Mouse (Mus musculus) mesoderm, embryonic 11.5 days (tissue): ENCODE results near the gene Aqp3.

ENCODE experiments used
- DNase-seq: peaks from one replicate; pipeline ENCODE4 v3.0.0-alpha.2; 2012; ENCODE audit warnings: low read depth, low spot score

Aqp3 gene

DNA sequence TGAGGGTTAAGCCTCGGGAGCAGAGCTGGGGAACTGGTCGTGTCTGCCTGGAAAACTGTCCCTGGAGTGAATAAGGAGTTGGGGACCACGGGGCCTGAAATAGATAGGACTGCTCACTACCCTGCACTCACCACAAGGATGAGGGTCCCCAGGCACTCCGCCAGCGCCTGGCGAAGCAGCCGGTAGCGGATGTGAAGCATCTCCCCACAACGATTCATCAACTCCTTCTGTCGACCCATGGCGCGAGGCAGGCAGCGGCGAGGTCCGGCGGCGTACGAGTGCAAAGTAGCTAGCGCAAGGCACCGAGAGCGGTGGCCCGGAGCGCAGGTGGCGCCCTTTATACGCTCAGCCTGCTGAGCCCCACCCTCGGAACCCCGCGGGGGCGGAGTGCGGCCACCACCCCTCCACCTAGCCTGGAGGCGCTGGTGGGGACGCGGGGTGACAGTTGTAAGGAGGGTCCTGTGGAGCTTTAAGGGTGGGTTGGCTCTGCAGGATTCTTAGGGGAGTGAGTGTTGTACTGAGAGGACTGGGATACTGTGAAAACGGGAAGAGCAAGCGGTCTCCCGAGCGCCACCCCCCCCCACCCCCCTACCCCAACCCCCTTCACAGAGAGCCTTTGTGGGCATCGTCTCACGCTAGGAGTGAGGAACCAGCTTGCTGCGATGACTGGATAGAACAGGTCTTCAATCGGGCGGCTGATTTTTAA, at the start of gene Aqp3:
Gene Aqp3 (minus strand): TSS at position 313 of the 706 bp plus-strand sequence.
- DNase-seq = peak; percentile 49

DNA sequence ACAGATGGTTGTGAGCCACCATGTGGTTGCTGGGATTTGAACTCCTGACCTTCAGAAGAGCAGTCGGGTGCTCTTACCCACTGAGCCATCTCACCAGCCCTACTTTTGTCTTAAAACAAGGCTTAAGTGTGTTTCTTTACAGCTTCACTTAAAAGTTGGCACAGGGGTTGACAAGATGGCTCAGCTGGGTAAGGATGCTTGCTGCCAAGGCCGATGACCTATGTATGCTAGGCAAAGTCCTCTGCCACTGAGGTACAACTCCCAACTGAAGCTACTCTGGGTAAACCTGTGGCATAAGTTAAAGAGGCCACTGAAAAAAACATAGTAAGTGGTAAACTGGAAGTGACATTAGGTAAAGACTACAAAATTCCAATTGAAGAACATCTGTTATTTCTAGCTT, 44.6 kb upstream of the Aqp3 start:
- no peak for DNase-seq

DNA sequence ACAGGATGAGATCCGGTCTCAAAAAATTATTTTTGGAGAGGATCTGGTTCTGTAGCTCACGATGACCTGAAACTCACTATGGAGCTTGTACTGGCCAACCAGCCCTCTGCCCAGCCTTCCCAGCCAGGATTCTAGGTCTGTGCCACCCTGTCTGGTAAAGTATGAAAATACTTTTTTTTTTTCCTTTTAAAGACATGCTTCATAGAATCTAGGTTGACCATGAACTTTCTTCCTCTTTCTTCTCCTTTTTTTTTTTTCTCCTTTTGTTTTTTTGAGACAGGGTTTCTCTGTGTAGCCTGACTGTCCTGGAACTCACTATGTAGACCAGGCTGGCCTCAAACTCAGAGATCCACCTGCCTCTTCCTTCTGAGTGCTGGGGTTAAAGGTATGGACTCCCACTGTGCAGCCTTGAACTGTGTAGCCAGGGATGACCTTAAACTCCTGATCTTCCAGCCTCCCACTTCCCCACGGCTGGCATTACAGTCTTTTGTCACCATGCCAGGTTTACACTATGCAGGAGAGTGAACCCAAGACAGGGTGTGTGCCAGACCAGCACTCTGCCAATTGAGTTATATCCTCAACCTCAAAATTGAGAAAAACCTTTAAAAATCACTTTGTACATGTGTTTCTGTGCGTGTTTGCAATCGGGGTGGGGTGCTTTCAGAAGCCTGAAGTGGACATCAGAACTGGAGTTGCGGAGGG, 42.3 kb upstream of the Aqp3 start:
- DNase-seq = no peak

DNA sequence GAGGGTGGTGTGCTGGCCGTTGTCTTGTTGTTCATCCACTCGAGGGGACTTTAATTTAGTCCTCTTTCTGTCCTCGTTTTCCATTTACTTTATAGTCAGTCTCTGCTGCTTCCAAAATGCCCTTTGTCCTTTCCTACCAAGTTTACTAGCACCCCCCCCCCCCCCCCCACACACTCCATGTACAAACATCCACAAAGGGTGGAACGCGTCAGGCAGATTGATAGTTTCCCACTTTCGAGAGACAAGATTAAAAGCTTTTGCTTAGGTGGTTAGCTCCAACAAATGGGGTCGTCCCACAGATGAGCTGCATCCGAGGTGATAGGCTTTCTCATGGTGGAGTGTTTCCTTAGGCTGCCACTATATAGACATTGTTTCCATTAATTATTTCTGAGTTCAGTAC, 38.8 kb upstream of the Aqp3 start:
- DNase-seq = peak; percentile 18

DNA sequence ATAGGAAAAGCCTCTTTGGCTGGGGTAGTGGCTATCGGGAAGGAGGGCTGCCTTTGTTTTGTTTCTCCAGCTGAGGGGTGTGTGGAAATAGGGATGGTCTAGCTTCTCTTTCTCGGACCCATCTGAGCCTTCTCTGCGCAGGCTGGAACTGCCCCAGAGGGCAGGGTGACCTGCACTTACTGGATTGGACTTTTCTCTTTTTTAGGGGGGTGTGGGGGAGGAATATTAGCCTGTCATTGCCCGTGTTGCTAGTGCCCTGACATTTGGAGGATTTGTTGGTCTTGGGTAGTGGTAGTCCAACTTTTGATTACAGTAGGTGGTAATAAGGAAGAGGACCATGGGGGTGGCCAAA, 38.4 kb upstream of the Aqp3 start:
- no peak for DNase-seq

DNA sequence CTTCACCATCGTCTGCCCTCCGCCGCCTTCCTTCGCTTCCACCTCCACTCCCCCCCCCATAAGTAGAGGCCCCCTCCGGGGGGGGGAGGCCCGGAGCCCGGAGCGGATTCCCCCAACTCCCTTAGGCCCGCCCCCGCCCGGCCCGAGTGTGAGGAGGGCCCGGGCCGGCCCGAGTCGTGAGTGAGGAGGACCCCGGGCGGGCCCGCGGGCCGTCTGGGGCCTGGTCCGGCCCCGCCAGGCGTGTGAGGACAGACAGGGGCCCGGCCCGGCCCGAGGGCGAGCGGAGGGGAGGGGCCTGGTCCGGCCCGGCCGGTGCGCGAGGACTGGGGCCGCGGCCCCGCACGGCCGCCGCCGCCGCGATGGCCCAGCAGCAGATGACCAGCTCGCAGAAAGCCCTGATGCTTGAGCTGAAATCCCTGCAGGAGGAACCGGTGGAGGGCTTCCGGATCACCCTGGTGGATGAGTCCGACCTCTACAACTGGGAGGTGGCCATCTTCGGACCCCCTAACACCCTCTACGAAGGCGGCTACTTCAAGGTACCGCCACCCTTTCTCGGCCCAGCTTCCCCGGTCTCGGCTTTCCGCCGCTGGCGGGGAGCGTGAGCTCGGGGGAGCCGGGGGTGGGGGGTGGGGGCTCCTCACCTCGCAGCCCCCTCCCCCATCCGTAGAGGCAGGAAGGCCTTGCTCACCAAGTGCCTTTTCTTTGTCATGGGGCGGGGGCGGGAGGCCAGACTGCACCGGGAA, 37.9 kb upstream of the Aqp3 start, which contains the start of gene Ube2r2:
Gene Ube2r2 (plus strand): TSS at position 33 of the 743 bp plus-strand sequence.
- peak; percentile 82 for DNase-seq

DNA sequence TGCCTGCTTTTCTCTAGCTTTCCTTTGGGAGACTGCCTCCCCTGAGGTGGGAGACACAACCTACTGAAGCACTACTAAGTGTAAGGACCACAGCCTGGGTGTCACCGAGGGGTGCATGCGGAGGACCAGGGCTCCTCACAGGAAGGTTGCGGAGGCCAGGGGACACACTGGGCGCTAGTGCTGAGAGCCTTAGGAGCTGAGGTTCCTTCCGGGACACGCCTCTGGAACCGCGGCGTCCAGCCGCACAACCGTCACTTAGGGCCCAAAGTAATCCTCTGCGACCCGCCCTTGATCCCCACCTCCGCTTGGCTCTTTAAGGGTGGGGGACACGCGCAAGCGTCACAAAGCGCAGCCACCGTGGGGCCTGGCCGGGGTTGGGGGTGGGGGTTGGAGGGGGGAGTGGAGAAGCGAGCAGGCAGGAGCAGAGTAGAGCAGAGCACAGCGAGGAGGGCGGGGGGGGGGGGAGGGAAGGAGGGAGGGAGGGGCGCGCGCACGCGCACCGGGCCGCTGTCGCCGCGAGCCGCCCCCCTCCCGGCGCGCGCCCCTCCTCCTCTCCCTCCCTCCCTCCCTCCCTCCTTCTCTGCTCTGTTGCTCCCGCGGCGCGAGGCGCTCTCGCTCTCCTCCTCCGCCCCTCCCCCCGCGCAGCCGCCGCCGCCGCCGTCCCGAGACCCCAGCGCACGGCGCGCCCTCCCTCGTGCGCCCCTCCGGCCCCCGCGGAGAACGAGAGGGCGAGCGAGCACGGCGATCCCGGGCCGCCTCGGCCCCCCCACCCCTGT, 37.1 kb upstream of the Aqp3 start:
- peak; percentile 88 for DNase-seq

DNA sequence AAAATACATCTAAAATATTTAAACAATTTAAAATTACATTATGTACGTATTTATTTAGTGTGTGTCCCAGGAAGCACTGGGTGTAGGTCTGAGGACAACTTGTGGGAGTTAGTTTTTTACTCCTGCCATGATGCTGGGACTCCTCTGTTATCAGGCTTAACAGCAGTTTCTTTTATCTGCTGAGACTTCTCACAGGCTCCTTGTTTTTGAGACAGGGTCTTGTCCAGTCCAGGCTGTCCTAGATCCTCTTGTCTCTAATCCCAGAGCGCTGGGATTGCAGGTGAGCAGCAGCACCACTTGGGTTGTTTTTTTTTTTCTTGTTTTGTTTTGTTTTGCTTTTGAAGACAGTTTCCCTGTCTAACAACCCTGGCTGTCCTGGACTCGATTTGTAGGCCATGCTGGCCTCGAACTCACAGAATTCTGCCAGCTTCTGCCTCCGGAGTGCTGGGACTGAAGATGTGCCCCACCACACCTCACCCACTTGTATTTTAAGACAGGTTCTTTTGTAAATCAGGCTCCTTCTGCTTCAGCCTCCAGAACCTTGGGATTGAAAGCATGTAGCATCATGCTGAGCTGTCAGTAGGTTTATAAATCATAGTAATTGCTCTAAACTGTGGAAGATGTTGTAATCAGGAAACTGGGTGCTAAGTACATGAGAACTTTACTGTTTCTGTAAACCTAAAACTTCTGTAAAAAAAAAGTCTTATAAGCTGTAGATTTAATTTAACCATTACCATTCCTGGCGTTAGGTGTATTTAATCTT, 35.7 kb upstream of the Aqp3 start:
- peak; percentile 31 for DNase-seq

DNA sequence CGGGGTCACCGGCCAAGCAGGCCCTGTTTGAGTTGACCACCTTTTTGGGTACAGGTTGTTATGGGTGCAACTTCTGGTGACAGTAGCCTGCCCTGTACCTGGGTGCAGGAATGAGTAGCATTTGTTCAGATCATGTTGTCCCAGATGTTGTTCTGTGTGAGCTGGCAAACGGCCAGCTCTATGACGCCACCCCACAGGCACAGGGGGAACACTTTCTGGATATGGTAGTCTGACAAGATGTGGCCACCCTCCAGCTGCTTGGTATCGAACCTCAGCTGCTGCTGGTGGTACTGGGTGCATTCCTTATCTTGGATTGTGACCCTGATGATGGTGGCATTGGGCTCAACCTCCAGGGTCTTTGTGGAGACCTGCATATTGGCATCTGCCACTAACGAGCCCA, 34.5 kb upstream of the Aqp3 start:
- no peak for DNase-seq

DNA sequence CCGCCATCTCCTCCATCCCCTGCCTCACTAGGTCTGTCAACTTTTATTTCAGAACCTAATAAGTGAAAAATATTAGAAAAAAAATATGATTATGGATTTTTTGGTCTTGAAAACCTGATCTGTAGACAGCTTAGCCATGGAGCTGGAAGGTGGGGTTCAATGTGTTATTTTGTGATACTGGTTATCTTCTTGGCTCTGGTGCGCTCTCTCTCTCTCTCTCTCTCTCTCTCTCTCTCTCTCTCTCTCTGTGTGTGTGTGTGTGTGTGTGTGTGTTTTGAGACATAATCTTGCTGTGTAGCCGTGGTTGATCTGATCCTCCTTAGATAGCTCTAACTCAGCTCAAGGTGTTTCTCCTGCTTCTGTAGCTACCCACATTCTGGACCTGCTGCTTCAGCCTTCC, 31.9 kb upstream of the Aqp3 start:
- DNase-seq = no peak

DNA sequence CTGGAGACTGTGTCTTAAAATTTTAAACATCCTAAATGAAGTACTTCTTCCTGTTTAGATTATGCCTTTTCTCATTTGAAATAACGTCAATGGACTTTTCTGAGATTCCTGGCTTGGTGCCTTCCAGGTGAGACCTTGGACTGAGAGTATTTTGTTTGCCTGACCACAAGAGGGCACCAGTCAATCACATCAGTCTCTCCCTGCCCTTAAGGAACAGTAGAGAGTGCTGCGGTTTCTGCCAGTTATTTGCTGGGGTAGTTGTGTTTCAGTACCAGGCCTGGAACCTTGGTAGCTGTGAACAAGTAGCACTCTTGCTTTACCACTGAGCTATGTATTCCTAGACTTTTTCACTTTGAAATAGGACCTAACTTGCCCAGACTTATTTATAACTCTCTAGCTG, 31.4 kb upstream of the Aqp3 start:
- DNase-seq = peak; percentile 62

DNA sequence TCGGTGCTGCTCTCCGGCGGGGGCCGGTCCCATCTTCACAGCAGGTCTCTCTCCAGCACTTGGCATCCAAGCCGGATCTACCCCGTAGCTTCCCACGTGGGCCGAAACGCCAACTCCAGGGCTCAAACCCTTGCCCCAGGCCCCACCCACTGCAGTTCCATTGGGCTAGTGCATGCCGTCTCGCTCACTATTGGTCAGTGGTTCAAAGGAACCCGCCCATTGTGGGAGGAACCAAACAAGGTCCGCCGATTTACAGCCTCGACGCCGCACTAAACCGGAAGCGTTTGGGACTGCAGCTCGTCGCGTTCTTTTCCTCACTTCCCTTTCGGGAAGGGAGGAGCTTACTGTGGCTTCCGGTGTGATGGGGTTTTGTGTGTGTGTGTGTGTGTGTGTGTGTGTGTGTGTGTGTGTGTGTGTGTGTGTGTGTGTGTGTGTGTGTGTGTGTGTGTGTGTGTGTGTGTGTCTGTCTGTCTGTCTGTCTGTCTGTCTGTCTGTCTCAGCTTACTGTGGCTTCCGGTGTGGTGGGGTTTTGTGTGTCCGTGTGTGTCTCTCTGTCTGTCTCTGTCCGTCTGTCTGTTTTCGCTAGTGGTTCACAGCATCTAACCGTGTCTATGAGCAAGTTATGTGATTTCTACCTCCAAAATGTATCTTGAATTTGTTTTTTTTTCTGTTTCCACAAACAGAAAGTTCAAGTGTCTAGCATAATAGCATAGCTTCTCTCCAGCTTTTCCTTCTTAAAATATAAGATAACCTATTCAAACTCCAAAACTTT, 26.4 kb upstream of the Aqp3 start, which contains the start of gene Nol6:
Gene Nol6 (minus strand): TSS at position 276 of the 772 bp plus-strand sequence.
- peak; percentile 100 for DNase-seq

DNA sequence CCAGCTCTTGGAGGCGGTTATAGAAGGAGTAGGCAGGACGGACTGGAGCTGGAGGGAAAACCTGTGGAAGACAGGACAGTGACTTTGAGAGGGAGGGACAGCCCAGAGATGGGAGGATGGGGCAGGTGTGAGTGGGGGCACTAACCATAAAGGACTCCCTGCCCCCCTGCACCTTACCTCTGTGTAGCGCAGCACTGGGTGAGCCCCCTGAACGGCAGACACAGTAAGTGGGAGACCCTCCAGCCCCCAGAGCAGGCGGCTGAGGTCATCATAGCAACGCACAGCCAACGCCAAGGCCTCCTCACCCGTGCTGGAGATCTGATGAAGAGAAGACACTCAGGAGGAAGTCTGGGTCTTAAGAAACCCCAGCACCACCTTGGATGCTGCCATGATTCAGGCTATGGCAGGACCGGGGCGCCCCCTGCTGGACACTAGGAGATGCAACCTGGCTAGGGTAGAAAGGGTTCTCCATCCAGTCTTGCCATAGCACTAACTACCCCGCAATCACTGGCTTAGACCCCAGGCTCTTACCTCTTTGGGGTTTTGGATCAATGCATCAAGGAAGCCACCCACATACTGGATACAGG, 20.8 kb upstream of the Aqp3 start:
- peak; percentile 67 for DNase-seq

DNA sequence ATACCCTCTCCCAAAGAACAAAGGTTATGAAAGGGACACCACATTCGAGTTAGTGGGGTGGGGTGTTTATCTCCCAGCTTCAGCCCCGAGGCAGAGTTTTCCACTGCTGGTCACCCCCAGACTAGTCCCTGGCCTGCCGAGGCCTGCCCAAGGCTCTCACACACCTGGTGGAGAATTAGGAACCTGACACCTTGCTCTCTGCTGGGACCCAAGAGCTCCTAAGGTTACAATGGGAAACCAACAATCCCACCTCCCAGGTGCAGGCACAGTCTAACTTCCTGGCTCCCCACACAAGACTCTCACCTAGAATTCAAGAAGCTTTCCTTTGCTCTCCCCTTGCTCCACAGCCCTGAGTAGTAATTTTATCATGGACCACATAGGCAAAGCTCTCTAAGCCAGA, 18.8 kb upstream of the Aqp3 start:
- DNase-seq = no peak

DNA sequence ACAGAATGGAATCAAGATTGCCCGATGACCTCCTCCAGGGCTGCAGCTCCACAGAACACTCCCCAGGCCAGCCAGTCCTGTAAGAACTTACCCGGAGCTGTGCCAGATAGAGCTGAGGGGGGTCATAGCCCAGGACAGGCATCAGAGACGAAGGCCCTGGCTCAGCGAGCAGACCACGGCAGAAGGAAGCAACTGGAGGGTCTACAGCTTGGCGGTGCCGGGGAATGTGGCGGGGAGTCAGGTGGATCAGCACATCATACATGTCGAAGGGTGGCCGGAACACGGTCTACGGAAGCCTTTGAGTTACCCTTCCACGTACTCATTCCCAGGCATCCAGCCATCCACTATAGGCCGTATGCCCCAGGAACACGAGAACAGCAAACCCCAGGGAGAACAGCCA, 17.8 kb upstream of the Aqp3 start:
- DNase-seq = no peak

DNA sequence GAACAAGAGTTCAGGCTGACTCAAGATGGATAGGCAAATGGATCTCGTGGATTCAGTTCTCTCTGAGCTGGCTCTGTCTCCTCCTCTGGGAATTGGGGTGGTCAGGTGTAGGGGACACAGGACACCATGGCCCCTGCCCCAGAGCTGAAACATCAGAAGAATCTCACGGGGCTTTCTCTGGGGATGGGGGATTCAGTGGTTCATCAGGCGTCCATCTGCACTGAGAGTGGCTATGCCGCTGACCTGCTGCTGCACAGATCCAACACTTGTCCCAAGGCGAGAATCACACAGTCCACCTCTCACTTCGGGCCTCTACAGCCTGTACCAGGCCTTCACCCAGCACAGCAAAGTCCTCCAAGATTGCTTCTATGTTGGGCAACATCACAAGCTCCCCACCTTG, 17.1 kb upstream of the Aqp3 start:
- no peak for DNase-seq

DNA sequence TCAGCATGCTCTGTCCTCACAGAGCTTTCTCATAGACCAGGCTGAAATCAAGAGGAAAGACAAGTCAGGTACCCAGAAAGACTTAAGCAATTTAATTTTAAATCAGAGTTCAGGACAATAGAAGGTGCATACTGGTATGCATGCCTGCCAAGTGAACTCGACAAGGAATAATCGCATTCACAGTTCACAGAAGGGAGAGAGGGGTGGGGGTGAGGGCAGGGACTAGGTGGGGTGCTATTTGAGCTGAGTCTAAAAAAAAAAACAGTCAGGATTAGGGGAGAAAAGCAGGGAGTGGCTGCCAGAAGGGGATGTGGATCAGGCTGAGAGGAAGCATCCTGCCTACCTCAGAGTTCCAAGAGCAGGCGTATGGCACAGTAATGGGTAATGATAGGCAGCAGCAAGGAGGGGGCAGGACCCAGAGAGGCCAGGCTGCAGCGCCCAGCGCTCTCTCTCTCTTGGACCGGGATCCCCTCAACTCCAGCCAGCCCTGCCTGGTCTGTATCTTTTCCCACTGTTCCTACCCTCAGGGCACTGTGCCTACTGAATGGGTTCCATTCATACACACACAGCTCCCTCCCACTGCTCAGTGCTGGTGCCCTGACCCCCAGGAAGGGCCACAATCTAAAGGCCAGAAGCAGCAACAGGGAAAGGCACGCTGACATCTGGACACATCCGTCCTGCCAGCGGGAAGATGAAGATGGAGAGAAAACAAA, 16.5 kb upstream of the Aqp3 start:
- DNase-seq = peak; percentile 17

DNA sequence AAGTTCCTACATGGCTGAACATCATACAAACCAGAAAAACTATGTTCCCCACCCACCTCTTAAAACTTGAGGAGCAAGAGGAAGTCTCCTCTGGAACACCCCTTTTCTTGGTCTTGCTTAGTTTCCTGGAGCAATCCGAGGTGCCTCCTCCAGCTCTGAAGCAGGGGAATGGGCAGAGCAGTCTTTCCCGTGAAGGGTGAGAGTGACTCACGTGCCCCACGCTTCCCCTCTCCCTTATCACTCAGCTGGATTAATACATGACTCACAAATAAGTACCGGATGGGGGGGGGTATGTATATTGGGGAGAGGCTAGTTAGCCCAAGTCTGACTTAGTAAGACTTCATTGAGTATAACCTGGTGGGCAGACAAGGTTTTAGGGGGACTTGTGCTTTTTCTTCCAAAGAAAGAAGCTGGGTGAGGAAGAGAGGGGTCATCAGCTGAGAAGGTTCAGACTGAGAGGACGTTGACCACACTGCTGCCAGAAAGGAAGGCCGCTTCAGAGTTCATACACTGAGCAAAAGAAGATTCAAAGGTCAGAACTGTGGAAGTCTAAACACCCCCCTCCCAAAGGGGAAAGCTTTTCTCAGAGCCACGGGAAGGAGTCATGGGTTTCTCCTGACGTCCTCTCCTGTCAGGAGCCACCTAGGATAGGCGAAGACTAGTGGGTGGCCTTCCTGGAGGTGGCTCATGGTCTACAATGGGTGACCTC, 10.9 kb upstream of the Aqp3 start:
- no peak for DNase-seq

DNA sequence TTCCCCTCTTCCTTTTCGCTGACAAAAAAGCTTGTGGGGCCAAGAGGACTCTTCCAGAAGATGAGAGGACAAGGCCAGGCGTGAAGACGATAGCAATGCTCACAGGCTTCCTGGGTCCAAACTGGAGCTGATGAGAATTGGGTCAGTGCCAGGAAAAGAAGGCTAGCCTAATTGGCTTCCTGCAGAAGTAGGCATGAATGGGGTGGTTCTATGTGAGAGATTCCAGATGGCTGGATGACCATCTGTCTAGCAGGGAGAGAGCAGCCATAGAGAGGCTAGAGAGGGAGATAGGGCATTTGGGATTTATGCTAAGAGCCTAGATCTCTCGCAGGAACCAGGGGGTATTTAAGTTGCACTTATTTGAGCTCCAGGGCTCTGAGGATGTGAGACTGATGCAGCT, 9.5 kb upstream of the Aqp3 start:
- DNase-seq = no peak
